Mouse (Mus musculus) myocyte (in vitro differentiated cells): ENCODE data around the gene Gm6993.

Experiments used
- CEBPB ChIP-seq: IDR thresholded peaks from 2 replicates; pipeline ENCODE4 v1.6.1; 2011; ENCODE audit warnings: mild to moderate bottlenecking, moderate library complexity; ENCODE audit not compliant: poor library complexity, insufficient read depth, severe bottlenecking
- E2F4 ChIP-seq: IDR thresholded peaks from one replicate; pipeline ENCODE4 v1.6.1; 2011; ENCODE audit warnings: mild to moderate bottlenecking, control low read depth, moderate library complexity; ENCODE audit not compliant: insufficient read depth
- MAX ChIP-seq: IDR thresholded peaks from one replicate; pipeline ENCODE4 v1.6.1; 2011; ENCODE audit warnings: low read depth, mild to moderate bottlenecking, control low read depth
- MYOD1 ChIP-seq, 3 experiments: IDR thresholded peaks; one replicate each; pipeline ENCODE4 v1.6.1; 2011; ENCODE audit warnings: control low read depth in 2 of 3, low read depth in 2 of 3, mild to moderate bottlenecking in 2 of 3, moderate library complexity in 1 of 3; ENCODE audit not compliant: insufficient read length in 2 of 3, control insufficient read depth in 1 of 3
- MYOG ChIP-seq, 3 experiments: IDR thresholded peaks; one replicate each; pipeline ENCODE4 v1.6.1; 2011; ENCODE audit warnings: control low read depth in 2 of 3, low read depth in 2 of 3, mild to moderate bottlenecking in 2 of 3; ENCODE audit not compliant: insufficient read length in 2 of 3, control insufficient read depth in 1 of 3, insufficient read depth in 1 of 3
- POLR2A ChIP-seq: IDR thresholded peaks from one replicate; pipeline ENCODE4 v1.6.1; 2011; ENCODE audit warnings: low read depth, mild to moderate bottlenecking, control low read depth, moderate library complexity; ENCODE audit not compliant: insufficient read length
- POLR2AphosphoS2 ChIP-seq: IDR thresholded peaks from one replicate; pipeline ENCODE4 v1.6.1; 2011; ENCODE audit warnings: low read depth, control low read depth; ENCODE audit not compliant: insufficient read length
- REST ChIP-seq: IDR thresholded peaks from one replicate; pipeline ENCODE4 v1.6.1; 2011; ENCODE audit warnings: mild to moderate bottlenecking, control low read depth, moderate library complexity; ENCODE audit not compliant: insufficient read depth, insufficient read length
- TCF12 ChIP-seq: IDR thresholded peaks from one replicate; pipeline ENCODE4 v1.6.1; 2011; ENCODE audit warnings: mild to moderate bottlenecking, control low read depth; ENCODE audit not compliant: poor library complexity, insufficient read depth, severe bottlenecking
- USF1 ChIP-seq: IDR thresholded peaks from one replicate; pipeline ENCODE4 v1.6.1; 2011; ENCODE audit warnings: low read depth, mild to moderate bottlenecking, control low read depth, moderate library complexity

DNA sequence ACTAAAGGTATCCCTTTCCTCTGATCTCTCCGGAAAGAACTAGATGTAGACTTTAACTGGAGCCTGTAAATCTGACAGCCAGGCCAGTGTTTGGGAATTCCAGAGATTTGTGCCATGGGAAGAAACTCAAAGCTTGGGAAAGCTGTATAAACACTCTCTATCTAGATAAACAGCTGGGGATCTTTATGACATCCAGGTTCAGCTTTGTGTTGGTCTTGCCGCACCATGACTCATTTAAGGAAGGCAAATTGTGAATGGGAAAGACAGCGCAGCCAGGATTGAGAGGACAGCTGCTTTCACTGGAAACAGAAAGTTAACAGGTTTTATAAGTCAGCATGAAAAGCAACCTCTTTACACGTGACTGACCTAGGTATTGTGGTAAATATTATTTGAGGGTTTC lies 11.7 kb downstream of the Gm6993 start:
- TF ChIP-seq POLR2A (no peak), USF1 (peak; percentile 47), MYOD1 (IDR thresholded peaks at IDR 0.05; ENCODE audit: control insufficient read depth in 1 of 3, insufficient read length in 2 of 3, low read depth in 2 of 3) (peak; percentile 31 to 70 (median 66)), REST (no peak), MYOG (IDR thresholded peaks at IDR 0.05; ENCODE audit: control insufficient read depth in 1 of 3, insufficient read depth in 1 of 3, insufficient read length in 2 of 3, low read depth in 2 of 3) (peak in 1 of 3 experiments; percentile 14), TCF12 (peak; percentile 59), CEBPB (no peak), POLR2AphosphoS2 (no peak), E2F4 (no peak), MAX (no peak)
